Mouse (Mus musculus) cerebellum, adult 18-20 months (tissue): ENCODE data around the gene Olfr170.
"Not testable (repeated sequence)": the region's sequence is repeated elsewhere in the genome, so short reads cannot be mapped to it uniquely, and the experiment has no call there.

Experiments
- DNase-seq, 2 experiments: peaks; one replicate each; pipeline ENCODE4 v3.0.0; 2021

Gene Olfr170

DNA sequence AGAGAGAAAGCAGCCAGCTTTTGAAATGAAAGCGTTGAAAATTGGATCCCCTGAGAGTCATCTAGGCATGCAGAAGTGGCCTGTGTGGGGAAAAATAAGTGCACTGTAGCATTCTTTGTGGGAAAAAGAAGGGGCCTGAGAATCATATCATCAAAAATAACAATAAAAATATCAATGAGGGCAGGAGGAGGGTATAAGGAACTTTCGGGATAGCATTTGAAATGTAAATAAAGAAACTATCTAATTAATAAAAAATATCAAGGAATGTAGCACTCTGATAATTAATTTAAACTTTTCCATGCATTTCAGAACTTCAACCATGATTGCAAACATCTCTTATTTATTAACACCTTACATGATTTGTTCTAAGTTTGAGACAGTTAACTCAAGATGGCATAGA lies at the start of gene Olfr170:
Olfr170 (minus strand) TSS at position 101 of the 400 bp plus-strand sequence.
- not testable (repeated sequence) for DNase-seq

DNA sequence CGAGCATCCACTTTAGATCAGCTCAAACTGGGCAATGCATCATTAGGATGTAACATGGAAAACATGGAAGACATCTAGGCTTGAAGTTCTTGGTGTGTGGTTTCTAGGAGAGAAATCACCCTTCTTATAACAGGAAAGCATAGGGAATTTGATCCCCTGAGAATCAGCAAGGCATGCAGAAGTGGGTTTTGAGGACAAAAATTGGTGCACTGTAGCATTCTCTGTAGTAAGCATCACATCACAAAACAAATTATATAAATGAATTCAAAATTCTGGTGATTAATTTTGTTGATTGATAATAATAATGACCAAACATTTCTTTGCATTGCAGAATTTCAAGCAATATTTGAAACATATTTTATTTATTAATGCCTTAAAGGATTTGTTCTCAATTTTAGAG lies 18.1 kb upstream of the Olfr170 start, which contains the start of gene Olfr171:
Olfr171 (minus strand) TSS at position 101 of the 400 bp plus-strand sequence.
- DNase-seq = no peak

DNA sequence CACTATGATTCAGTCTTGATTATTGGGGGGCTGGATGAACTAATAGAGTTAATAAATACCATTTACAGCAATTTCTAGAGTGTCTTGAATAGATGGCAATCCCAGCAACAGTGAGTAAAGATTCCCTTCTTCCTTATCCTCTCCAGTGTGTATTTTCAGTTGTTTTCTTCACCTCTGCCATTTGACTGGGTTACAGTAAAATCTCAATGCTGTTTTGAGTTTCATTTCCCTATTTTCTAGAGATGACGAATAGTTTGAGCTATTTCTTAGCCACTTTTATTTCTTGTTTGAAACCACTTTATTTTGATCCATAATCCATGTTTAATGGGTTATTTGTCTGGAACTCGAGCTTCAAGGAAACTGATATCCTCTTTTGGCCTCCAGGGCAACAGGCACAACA lies 8.5 kb downstream of the Olfr170 start:
- DNase-seq = no peak

DNA sequence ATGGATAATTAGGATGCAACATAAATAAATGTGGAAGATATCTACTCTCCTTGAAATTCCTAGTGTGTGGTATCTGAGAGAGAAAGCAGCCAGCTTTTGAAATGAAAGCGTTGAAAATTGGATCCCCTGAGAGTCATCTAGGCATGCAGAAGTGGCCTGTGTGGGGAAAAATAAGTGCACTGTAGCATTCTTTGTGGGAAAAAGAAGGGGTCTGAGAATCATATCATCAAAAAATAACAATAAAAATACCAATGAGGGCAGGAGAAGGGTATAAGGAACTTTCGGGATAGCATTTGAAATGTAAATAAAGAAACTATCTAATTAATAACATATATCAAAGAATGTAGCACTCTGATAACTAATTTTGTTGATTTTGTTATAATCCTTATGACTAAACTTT lies 40.0 kb downstream of the Olfr170 start, which contains the start of gene Olfr169:
Olfr169 (minus strand) TSS at position 101 of the 400 bp plus-strand sequence.
- DNase-seq = not testable (repeated sequence)
